Comparison of ENCODE assay signal across 19 mouse cellular contexts in the genomic region with DNA sequence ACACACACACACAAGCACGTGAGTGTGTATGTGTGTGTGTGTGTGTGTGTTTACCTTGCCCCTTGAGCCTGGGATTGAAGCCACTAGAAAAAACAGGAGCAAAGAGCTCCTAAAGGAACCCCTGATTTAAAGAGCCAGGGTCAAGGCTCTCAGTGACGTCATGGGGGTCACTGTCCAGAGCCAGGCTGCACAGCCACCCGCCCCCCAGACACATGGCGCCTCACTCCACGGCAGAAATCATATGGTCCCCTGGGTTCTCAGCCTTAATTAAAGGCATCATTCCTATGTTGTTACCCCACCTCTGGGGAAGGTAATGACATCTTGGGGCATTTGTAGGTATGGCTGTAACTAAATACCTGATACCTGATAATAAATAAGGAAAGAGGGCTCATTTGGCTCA.
DNase-seq lines count a peak whose midpoint lies in the region; ATAC-seq and TF ChIP-seq lines count a peak whose summit lies in the region.
"Had no signal": no experiment of that assay in that cellular context is flagged by ENCODE, and none has a peak within 500 bp of the region (broad histone marks: within the 10 kb centered on the region; RNA-seq: fewer than 3 reads in every experiment).

No protein-coding gene starts in this region.

- ATAC-seq in hindbrain, postnatal 0 days: no peak
- no peak for ATAC-seq in midbrain, embryonic 11.5 days (ENCODE audit: low FRiP score)
- ATAC-seq in midbrain, embryonic 13.5 days: no peak
- no peak for ATAC-seq in neural tube, embryonic 13.5 days (ENCODE audit: low read depth)
- ATAC-seq: forebrain, embryonic 15.5 days; inflammation-experienced regulatory T-cells, adult 6 months; Patski had no signal

- no peaks in the 10 kb centered on the region for H3K9me3 ChIP-seq in hindbrain, embryonic 10.5 days
- no peaks in the 10 kb centered on the region for H3K9me3 ChIP-seq in hindbrain, postnatal 0 days (ENCODE audit: low read length)
- H3K9me3 ChIP-seq in midbrain, embryonic 11.5 days (ENCODE audit: control insufficient read depth, low read length): no peaks in the 10 kb centered on the region
- no peaks in the 10 kb centered on the region for H3K9me3 ChIP-seq in midbrain, embryonic 13.5 days
- peaks cover 4% of the 10 kb centered on the region; the same call in 1 of the 2 replicates for H3K9me3 ChIP-seq in ES-Bruce4 (replicated peaks; ENCODE audit: control insufficient read depth, insufficient read depth, low read length, poor library complexity, severe bottlenecking)
- H3K9me3 ChIP-seq in neural tube, embryonic 13.5 days: no peaks in the 10 kb centered on the region
- H3K9me3 ChIP-seq: embryonic facial prominence, embryonic 12.5 days; forebrain, embryonic 15.5 days; heart, embryonic 12.5 days had no signal

- H3K4me2 ChIP-seq in hindbrain, postnatal 0 days (ENCODE audit: low read depth, low read length): no peak overlapping the region
- no peak overlapping the region for H3K4me2 ChIP-seq in midbrain, embryonic 11.5 days
- no peak overlapping the region for H3K4me2 ChIP-seq in midbrain, embryonic 13.5 days (replicated peaks)
- H3K4me2 ChIP-seq in neural tube, embryonic 13.5 days: no peak overlapping the region
- H3K4me2 ChIP-seq: embryonic facial prominence, embryonic 12.5 days; forebrain, embryonic 15.5 days; heart, embryonic 12.5 days; hindbrain, embryonic 14.5 days had no signal

- H3K4me3 ChIP-seq in hindbrain, embryonic 10.5 days: no peak overlapping the region
- H3K4me3 ChIP-seq in hindbrain, postnatal 0 days (ENCODE audit: low read length): no peak overlapping the region
- H3K4me3 ChIP-seq in midbrain, embryonic 11.5 days (ENCODE audit: low read depth, low read length): no peak overlapping the region
- no peak overlapping the region for H3K4me3 ChIP-seq in midbrain, embryonic 13.5 days (replicated peaks)
- no peak overlapping the region for H3K4me3 ChIP-seq in ES-Bruce4 (ENCODE audit: low read depth, low read length)
- H3K4me3 ChIP-seq in neural tube, embryonic 13.5 days: no peak overlapping the region
- H3K4me3 ChIP-seq: embryonic facial prominence, embryonic 12.5 days; forebrain, embryonic 15.5 days; heart, adult 2 months; heart, embryonic 12.5 days had no signal

- no peak for TF ChIP-seq POLR2A in ES-Bruce4 (IDR thresholded peaks at IDR 0.05; ENCODE audit: insufficient read depth, low read length)

- no peaks in the 10 kb centered on the region for H3K36me3 ChIP-seq in hindbrain, embryonic 10.5 days
- H3K36me3 ChIP-seq in hindbrain, postnatal 0 days (ENCODE audit: insufficient read depth, low read length): no peaks in the 10 kb centered on the region
- no peaks in the 10 kb centered on the region for H3K36me3 ChIP-seq in midbrain, embryonic 11.5 days (ENCODE audit: control insufficient read depth, insufficient read depth, low read length)
- H3K36me3 ChIP-seq in midbrain, embryonic 13.5 days: no peaks in the 10 kb centered on the region
- H3K36me3 ChIP-seq in ES-Bruce4 (ENCODE audit: control insufficient read depth, insufficient read depth, low read length, poor library complexity, severe bottlenecking): no peaks in the 10 kb centered on the region
- H3K36me3 ChIP-seq in neural tube, embryonic 13.5 days: no peaks in the 10 kb centered on the region
- H3K36me3 ChIP-seq: embryonic facial prominence, embryonic 12.5 days; forebrain, embryonic 15.5 days; heart, embryonic 12.5 days had no signal

- 58% methylated on average over 5 of the region's 5 CpGs for whole genome bisulfite sequencing in hindbrain, embryonic 10.5 days
- WGBS in hindbrain, postnatal 0 days: 63% methylated on average over 5 of the region's 5 CpGs
- WGBS in midbrain, embryonic 11.5 days: 61% methylated on average over 5 of the region's 5 CpGs
- 58% methylated on average over 5 of the region's 5 CpGs for WGBS in midbrain, embryonic 13.5 days
- WGBS in neural tube, embryonic 13.5 days: 37% methylated on average over 5 of the region's 5 CpGs

- no peak overlapping the region for H3K9ac ChIP-seq in hindbrain, postnatal 0 days (replicated peaks; ENCODE audit: low read length)
- H3K9ac ChIP-seq in midbrain, embryonic 11.5 days (ENCODE audit: low read length): no peak overlapping the region
- H3K9ac ChIP-seq in midbrain, embryonic 13.5 days (replicated peaks): no peak overlapping the region
- H3K9ac ChIP-seq in ES-Bruce4 (ENCODE audit: low read depth, poor library complexity, severe bottlenecking): no peak overlapping the region
- H3K9ac ChIP-seq in neural tube, embryonic 13.5 days: no peak overlapping the region
- H3K9ac ChIP-seq: embryonic facial prominence, embryonic 12.5 days; forebrain, embryonic 15.5 days; heart, embryonic 12.5 days; hindbrain, embryonic 14.5 days had no signal

- peaks cover 78% of the 10 kb centered on the region for H3K4me1 ChIP-seq in hindbrain, embryonic 10.5 days (replicated peaks)
- H3K4me1 ChIP-seq in hindbrain, postnatal 0 days (ENCODE audit: insufficient read depth, low read length): peaks cover 5% of the 10 kb centered on the region; the same call in 1 of the 2 replicates
- H3K4me1 ChIP-seq in midbrain, embryonic 11.5 days (ENCODE audit: control insufficient read depth, insufficient read depth, low read length): peaks cover 33% of the 10 kb centered on the region
- peaks cover 50% of the 10 kb centered on the region for H3K4me1 ChIP-seq in midbrain, embryonic 13.5 days (replicated peaks)
- peaks cover 2% of the 10 kb centered on the region for H3K4me1 ChIP-seq in ES-Bruce4 (ENCODE audit: control insufficient read depth, insufficient read depth, low read length)
- peaks cover 70% of the 10 kb centered on the region for H3K4me1 ChIP-seq in neural tube, embryonic 13.5 days (replicated peaks)

- TF ChIP-seq CTCF in hindbrain, postnatal 0 days (IDR thresholded peaks at IDR 0.05; ENCODE audit: low read depth): no peak
- TF ChIP-seq CTCF in ES-Bruce4 (IDR thresholded peaks at IDR 0.05; ENCODE audit: low read depth, low read length): no peak

- H3K27ac ChIP-seq in hindbrain, embryonic 10.5 days: peak overlapping the region; percentile 87
- H3K27ac ChIP-seq in hindbrain, postnatal 0 days: no peak overlapping the region
- H3K27ac ChIP-seq in midbrain, embryonic 11.5 days (ENCODE audit: low read depth, low read length): no peak overlapping the region
- no peak overlapping the region for H3K27ac ChIP-seq in midbrain, embryonic 13.5 days
- peak overlapping the region; percentile 94 for H3K27ac ChIP-seq in ES-Bruce4 (ENCODE audit: insufficient read depth, low read length)
- peak overlapping the region; percentile 64; the same call in 1 of the 2 replicates for H3K27ac ChIP-seq in neural tube, embryonic 13.5 days (replicated peaks)
- H3K27ac ChIP-seq: embryonic facial prominence, embryonic 12.5 days; forebrain, embryonic 15.5 days; heart, adult 2 months had no signal

- no peak for TF ChIP-seq EP300 in ES-Bruce4 (IDR thresholded peaks at IDR 0.05; ENCODE audit: insufficient read depth, low read depth, low read length)

- DNase-seq in hindbrain, embryonic 10.5 days (ENCODE audit: low spot score): no peak
- DNase-seq in hindbrain, postnatal 0 days (ENCODE audit: low spot score): no peak
- peak; percentile 66 for DNase-seq in midbrain, embryonic 11.5 days (ENCODE audit: low spot score, missing footprints)
- no peak for DNase-seq in left cerebral cortex, adult 9 months (ENCODE audit: low spot score in 2 of 2)
- DNase-seq: adrenal gland, postnatal 10 days; cerebellum, adult 11 months; cerebellum, adult 8-10 months; cerebellum, postnatal 14 days; embryo, embryonic 11 days; heart, adult 2 months had no signal

- H3K27me3 ChIP-seq in hindbrain, embryonic 10.5 days (ENCODE audit: insufficient read depth, poor library complexity, severe bottlenecking): peaks cover 57% of the 10 kb centered on the region
- H3K27me3 ChIP-seq in hindbrain, postnatal 0 days (ENCODE audit: insufficient read depth, low read length): no peaks in the 10 kb centered on the region; the same call in 1 of the 2 replicates
- peaks cover 6% of the 10 kb centered on the region for H3K27me3 ChIP-seq in midbrain, embryonic 11.5 days (ENCODE audit: control insufficient read depth, insufficient read depth, low read length)
- peaks cover 57% of the 10 kb centered on the region for H3K27me3 ChIP-seq in midbrain, embryonic 13.5 days
- H3K27me3 ChIP-seq in ES-Bruce4 (ENCODE audit: control insufficient read depth, insufficient read depth, low read length, poor library complexity, severe bottlenecking): no peaks in the 10 kb centered on the region
- peaks cover 47% of the 10 kb centered on the region for H3K27me3 ChIP-seq in neural tube, embryonic 13.5 days
- H3K27me3 ChIP-seq: embryonic facial prominence, embryonic 12.5 days had no signal

Comparison
In these comparisons a context has a peak if more than half of its experiments do, and no peak if none do; other contexts are left out.
1. H3K27ac ChIP-seq: peak in hindbrain, embryonic 10.5 days (single experiment), ES-Bruce4 (single experiment) and neural tube, embryonic 13.5 days (single experiment); none in hindbrain, postnatal 0 days (single experiment), midbrain, embryonic 11.5 days (single experiment) and midbrain, embryonic 13.5 days (single experiment).